9 mouse cellular contexts compared by ENCODE assay signal in the genomic region with DNA sequence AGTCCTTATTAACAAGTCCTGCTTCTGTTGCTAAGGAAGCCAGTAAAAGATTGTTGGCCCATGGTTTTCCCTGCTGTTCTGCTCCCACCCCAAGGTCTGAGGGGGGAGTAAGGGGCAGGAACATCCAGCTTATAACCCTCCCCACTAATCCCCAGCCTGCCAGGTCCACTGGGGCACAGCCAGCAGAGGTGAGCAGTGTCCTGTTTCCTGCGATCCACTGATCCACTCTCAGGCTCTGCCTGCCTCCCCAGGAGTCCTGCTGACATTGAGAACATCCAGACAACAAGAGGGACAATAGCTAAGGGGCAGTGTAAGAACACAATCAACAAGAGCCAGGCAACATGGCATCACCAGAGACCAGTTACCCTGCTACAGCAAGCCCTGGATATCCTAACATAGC. TPM values are rescaled to one million over a fixed set of nuclear protein-coding genes. Genes with fewer than 3 reads are reported as not detected.
DNase-seq lines count a peak whose midpoint lies in the region; ATAC-seq lines count a peak whose summit lies in the region.
"Had no signal": no experiment of that assay in that cellular context is flagged by ENCODE, and none has a peak within 500 bp of the region (broad histone marks: within the 10 kb centered on the region; RNA-seq: fewer than 3 reads in every experiment).

No protein-coding gene starts in this region.

- no peaks in the 10 kb centered on the region for H3K9me3 ChIP-seq in kidney, embryonic 16.5 days (ENCODE audit: low read length)

- no peak overlapping the region for H3K27ac ChIP-seq in kidney, embryonic 16.5 days (ENCODE audit: low read length)

- no peak overlapping the region; the same call in 1 of the 2 replicates for H3K9ac ChIP-seq in kidney, embryonic 16.5 days (replicated peaks; ENCODE audit: low read length)

- H3K27me3 ChIP-seq in kidney, embryonic 16.5 days (ENCODE audit: insufficient read depth, low read length): no peaks in the 10 kb centered on the region

- no peak for ATAC-seq in kidney, embryonic 16.5 days (ENCODE audit: low FRiP score, low TSS enrichment)

- peaks cover 35% of the 10 kb centered on the region for H3K4me1 ChIP-seq in kidney, embryonic 16.5 days (ENCODE audit: insufficient read depth, low read length)

- no peak overlapping the region for H3K4me3 ChIP-seq in kidney, embryonic 16.5 days (ENCODE audit: low read length)

- no peak overlapping the region for H3K4me2 ChIP-seq in kidney, embryonic 16.5 days (replicated peaks; ENCODE audit: low read depth, low read length)

- WGBS in kidney, embryonic 16.5 days: 39% methylated on average over 1 of the region's 1 CpGs

- peak; percentile 29 for DNase-seq in adrenal gland, postnatal 14 days
- no peak for DNase-seq in adrenal gland, postnatal 4 days (ENCODE audit: low spot score in 2 of 2)
- DNase-seq in kidney, adult 18-20 months: peak; percentile 28
- peak; percentile 37 for DNase-seq in MN1 (ENCODE audit: low spot score)
- DNase-seq in kidney, postnatal 4 days: peak; percentile 17 to 36
- no peak for DNase-seq in c-Kit-positive CD71-positive TER-119-positive erythroid progenitor cells, embryonic 14.5 days (ENCODE audit: low spot score)
- DNase-seq in urinary bladder, postnatal 25 days (ENCODE audit: low spot score): no peak
- DNase-seq: gastrocnemius, postnatal 14 days had no signal

- no peaks in the 10 kb centered on the region for H3K36me3 ChIP-seq in kidney, embryonic 16.5 days (ENCODE audit: insufficient read depth, low read length)

RNA-seq across cellular contexts. Expression of a gene that starts 3.4 kb away (rescaled TPM):
- 114 and 117 TPM in 2 replicates for total RNA-seq in adrenal gland, postnatal 14 days (2021)
- total RNA-seq in adrenal gland, postnatal 4 days (2021): 100 to 1,000 TPM; 134 TPM
- polyA plus RNA-seq in kidney, embryonic 16.5 days (2015; fragmentation: Nextera tagmentation; extraction: Ambion mirVana): 9.6 and 10.0 TPM in 2 replicates

Comparison
In these comparisons a context has a peak if more than half of its experiments do, and no peak if none do; other contexts are left out.
1. DNase-seq: peak in adrenal gland, postnatal 14 days (single experiment), kidney, adult 18-20 months (single experiment), MN1 (single experiment) and kidney, postnatal 4 days (2 of 2); none in adrenal gland, postnatal 4 days (0 of 2), c-Kit-positive CD71-positive TER-119-positive erythroid progenitor cells, embryonic 14.5 days (single experiment) and urinary bladder, postnatal 25 days (single experiment).